Mouse (Mus musculus): Measurements from ENCODE around the gene Mbip.

GRCm38 (mm10) chr12:56297921-56298830 lies 47.5 kb downstream of the Mbip start:
- TF ChIP-seq POLR2A (IDR thresholded peaks at IDR 0.05; ENCODE audit: low read depth, low read length), result no peak
- TF ChIP-seq CTCF (conservative IDR thresholded peaks at IDR 0.05; ENCODE audit: insufficient read depth, insufficient read length, low read depth, low read length), result no peak

Measured in kidney, adult 2 months (tissue).